Mouse (Mus musculus) hindbrain, embryonic 10.5 days (tissue): ENCODE results near the gene Cplx2. TPM values are rescaled to one million over a fixed set of nuclear protein-coding genes. Genes with fewer than 3 reads are reported as not detected.
A peak's percentile ranks its signal among the peaks of the same experiment; 100 is the strongest.

Experiments
- DNase-seq: peaks from one replicate; pipeline ENCODE4 v3.0.0-alpha.2; 2017; ENCODE audit warnings: low spot score
- H3K27ac ChIP-seq: fragments of 300-500 bp; sonication (generic); 2 replicates; pipeline ENCODE4 v1.5.1; 2016; ENCODE audit warnings: mild to moderate bottlenecking, moderate library complexity
- H3K27me3 ChIP-seq: fragments of 300-500 bp; sonication (generic); 2 replicates; pipeline ENCODE4 v1.6.1; 2016; ENCODE audit warnings: mild to moderate bottlenecking; ENCODE audit not compliant: poor library complexity, insufficient read depth, severe bottlenecking
- H3K36me3 ChIP-seq: fragments of 300-500 bp; sonication (generic); 2 replicates; pipeline ENCODE4 v1.6.1; 2016; ENCODE audit warnings: mild to moderate bottlenecking, moderate library complexity
- H3K4me1 ChIP-seq: fragments of 300-500 bp; sonication (generic); replicated peaks from 2 replicates; pipeline ENCODE4 v1.6.1; 2016; ENCODE audit warnings: mild to moderate bottlenecking
- H3K4me3 ChIP-seq: fragments of 300-500 bp; sonication (generic); 2 replicates; pipeline ENCODE4 v1.5.1; 2016; ENCODE audit warnings: mild to moderate bottlenecking, moderate library complexity
- H3K9me3 ChIP-seq: fragments of 300-500 bp; sonication (generic); 2 replicates; pipeline ENCODE4 v1.6.1; 2016; ENCODE audit warnings: mild to moderate bottlenecking, moderate library complexity
- WGBS: fragments of 180-500 bp; shearing (Covaris S2); methylation state at CpG from one replicate; pipeline ENCODE4 v1.1.7; 2016; 5-methylcytosine and 5-hydroxymethylcytosine counted together
- polyA plus RNA-seq: library from polyadenylated mRNA; unstranded; fragments of >200 nt; fragmentation: Nextera tagmentation; extraction: Ambion mirVana; gene quantifications from 2 replicates; pipeline ENCODE4 v1.2.1, GENCODE M21; 2016

The Cplx2 gene
- 6.7 and 10.2 TPM in 2 replicates for polyA plus RNA-seq

DNA sequence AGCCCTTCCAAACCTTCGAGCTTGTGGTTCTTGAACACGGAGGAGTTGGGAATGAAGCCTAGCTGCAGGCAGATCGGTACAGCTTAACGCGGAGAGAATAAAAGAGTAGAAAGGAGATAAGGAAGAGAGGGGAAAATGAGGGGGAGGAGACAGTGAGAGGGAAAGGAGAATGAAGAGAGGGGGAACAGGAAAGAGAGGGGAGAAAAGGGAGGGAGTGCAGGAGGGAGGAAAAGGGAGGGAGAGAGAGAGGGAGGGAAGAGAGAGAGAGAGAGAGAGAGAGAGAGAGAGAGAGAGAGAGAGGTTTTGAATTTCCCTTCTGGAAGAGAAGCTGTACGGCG, at the start of gene Cplx2:
Gene Cplx2 (plus strand): TSS at position 301 of the 338 bp plus-strand sequence.
- peaks cover 57% of the 10 kb centered on the region for H3K4me1 ChIP-seq
- H3K27ac ChIP-seq = peak within 1 kb of the TSS; percentile 80
- 4% methylated on average over 7 of the region's 7 CpGs for WGBS

DNA sequence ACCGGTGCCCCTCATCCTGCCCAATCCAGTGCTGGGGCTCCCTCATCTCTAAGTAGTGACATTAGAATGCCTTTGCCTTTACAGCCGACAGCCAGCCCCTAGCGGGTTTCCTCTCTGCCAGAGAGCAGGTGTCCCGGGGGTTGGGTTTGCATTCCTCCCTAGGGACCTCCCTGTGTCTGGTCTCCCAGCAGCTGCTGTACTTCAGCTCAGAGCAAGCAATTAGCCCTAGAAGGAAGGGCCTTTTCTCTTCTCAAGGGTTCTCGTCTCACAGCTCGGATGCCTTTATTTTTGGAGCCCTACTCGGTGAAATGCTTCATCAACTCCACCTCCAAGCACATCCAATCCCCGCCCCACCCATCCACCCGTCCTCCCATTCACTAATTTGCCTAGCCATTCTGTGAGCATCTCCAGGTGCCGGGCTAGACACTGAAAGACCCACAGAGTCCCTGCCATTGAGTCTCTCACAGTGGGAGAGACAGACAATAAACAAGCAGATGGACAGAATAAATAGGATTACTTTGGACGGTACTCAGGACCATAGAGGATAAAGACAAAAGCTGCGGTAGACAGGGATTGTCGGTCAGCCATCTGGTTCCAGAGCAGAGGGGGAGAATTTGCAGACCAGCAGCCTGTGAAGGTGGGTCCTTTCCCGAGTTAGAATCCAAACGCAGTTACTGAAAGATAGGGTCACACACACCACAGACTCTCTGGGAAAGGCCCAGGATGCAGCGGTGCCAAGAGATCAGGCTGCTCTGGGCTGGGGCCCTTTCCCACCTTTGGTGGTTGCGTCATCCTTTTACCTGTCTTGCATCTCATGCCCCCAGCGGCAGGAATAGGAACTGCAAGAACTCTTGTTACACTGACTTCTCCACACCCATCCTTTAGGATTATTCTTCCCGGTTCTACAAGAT, 48.5 kb upstream of the Cplx2 start:
- H3K27me3 ChIP-seq = no peaks in the 10 kb centered on the region
- WGBS = 29% methylated on average over 19 of the region's 19 CpGs
- DNase-seq = peak; percentile 55
- H3K27ac ChIP-seq = peak overlapping the region; percentile 72
- no peaks in the 10 kb centered on the region for H3K36me3 ChIP-seq
- H3K4me3 ChIP-seq = no peak overlapping the region
- H3K4me1 ChIP-seq = peaks cover 63% of the 10 kb centered on the region
- no peaks in the 10 kb centered on the region for H3K9me3 ChIP-seq

More for the DNA sequence above, at the start of gene Cplx2:
- H3K9me3 ChIP-seq = no peaks in the 10 kb centered on the region
- no peaks in the 10 kb centered on the region for H3K36me3 ChIP-seq
- no peak for DNase-seq
- peaks cover 71% of the 10 kb centered on the region for H3K27me3 ChIP-seq
- H3K4me3 ChIP-seq = peak within 1 kb of the TSS; percentile 57

DNA sequence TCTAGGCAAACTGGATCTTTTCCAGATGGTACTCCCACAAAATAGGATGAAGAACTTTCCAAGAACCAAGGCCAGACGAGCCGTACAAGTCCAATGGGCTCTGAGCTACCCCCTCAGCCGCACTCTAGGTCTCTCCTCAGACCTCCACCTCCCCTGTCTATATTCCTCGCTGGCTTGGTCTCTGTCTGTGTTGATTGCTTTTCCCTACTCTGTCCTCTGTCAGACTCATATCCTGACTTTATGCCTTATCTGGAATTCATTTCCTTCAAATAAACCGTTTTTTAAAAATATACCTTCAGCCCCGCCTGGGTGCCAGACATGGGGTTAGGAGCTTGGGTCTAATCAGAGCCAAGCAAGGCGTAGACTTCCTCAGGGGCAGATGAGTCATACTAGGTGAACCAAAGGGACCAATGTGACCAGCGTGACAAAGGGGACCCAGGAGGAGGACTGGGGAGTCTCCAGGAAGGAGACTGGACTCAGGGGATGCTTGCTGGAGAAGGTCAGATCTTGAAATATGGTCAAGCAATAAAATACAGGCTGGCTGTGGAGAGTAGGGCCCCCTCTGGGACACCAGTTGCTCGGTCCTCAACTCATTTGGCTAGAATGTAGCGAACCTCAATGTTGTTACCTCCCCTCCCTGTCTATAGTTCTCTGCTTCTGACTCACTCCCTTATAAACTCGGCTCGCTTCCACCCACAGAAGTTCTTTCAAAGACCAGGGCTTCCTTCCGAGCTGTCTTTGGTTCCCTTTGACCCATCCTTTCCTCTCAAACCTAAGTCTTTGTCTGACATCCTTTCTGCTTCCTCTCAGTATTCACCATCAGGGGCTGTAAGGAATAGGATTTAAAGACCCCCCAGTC, 47.6 kb upstream of the Cplx2 start:
- Histone ChIP-seq H3K27me3 (no peaks in the 10 kb centered on the region), H3K4me3 (no peak overlapping the region), H3K27ac (peak overlapping the region; percentile 72), H3K9me3 (no peaks in the 10 kb centered on the region), H3K4me1 (peaks cover 72% of the 10 kb centered on the region), H3K36me3 (no peaks in the 10 kb centered on the region)
- WGBS = 75% methylated on average over 13 of the region's 13 CpGs
- DNase-seq = no peak

DNA sequence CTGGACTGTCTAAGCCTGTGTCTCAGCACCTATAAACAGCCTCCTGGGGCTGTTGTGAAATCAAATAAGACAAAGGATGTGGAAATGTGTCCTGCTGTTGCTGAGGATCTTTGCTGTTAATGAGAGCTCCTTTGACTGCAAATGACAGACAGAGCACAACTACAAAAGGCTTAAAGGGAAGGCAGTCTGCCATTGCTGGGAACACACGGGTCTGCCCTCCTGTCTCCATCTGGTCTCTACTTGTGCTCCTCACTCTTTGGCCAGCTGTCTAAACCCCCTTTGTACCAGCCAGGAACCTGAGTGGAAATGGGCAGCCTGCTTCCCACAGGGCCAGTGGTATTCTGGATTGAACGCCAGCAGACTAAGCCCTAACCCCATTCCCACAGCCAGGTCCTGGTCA, 47.0 kb upstream of the Cplx2 start:
- H3K4me1 ChIP-seq = peaks cover 73% of the 10 kb centered on the region
- 56% methylated on average over 2 of the region's 2 CpGs for WGBS
- H3K36me3 ChIP-seq = no peaks in the 10 kb centered on the region
- H3K27ac ChIP-seq = peak overlapping the region; percentile 72
- H3K9me3 ChIP-seq = no peaks in the 10 kb centered on the region
- no peak overlapping the region for H3K4me3 ChIP-seq
- DNase-seq = no peak
- H3K27me3 ChIP-seq = no peaks in the 10 kb centered on the region

DNA sequence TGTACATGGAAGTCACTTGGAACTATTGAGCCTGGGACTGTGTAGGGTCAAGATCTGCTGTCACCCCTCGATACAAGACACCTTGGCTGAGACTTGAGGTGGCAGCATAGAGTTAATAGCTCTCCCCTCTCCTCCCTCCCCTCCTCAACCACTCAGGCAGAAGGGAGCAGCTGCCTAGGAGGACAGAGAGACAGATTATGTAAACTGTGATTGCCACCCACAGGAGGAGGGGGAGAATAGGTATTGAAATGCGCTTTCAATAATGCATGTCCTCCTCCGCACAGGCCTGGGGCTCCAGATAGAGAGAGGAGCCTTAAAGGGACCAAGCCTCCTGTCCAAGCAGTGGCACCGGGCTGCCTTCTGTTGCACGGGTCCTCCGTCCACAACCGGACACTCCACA, 45.3 kb upstream of the Cplx2 start:
- peak; percentile 33 for DNase-seq
- Histone ChIP-seq H3K4me1 (peaks cover 81% of the 10 kb centered on the region), H3K27me3 (no peaks in the 10 kb centered on the region), H3K9me3 (no peaks in the 10 kb centered on the region), H3K27ac (peak overlapping the region; percentile 72), H3K36me3 (no peaks in the 10 kb centered on the region), H3K4me3 (no peak overlapping the region)
- WGBS = 45% methylated on average over 7 of the region's 7 CpGs

DNA sequence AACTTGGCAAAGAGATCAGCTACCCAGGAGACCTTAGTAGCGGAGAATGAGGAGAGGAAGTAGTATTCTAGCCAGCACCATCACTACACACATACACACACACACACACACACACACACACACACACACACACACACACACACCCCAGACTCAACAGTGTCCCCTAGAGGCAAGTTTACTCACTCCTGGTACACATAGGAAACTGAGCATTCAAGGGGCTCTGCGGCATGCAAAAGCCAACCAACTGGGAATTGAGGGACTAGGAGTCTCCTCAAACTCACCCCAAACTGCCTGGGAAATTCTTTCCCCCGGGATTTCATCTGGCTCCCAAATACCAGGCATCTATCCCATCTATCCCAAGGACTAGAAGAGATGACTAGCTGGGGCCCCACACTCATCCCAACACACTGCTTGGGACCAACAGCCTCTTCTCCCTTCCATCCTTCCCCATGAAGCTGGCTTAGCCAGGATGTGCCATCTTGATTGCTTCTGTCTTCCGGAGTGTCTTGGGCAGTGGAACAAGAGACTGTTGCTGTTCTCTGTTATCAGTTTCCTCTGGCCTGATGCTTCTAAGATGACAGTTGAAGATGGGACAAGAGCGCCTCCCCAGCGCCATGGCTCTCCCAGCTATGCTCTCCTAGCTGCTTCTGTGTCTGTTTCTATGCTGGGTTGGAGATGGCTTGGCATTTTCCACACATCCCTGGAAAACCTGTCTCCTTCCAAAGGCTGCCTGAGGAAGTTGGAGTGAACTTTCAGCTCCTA, 44.3 kb upstream of the Cplx2 start:
- no peaks in the 10 kb centered on the region for H3K9me3 ChIP-seq
- H3K36me3 ChIP-seq = no peaks in the 10 kb centered on the region
- 90% methylated on average over 6 of the region's 6 CpGs for WGBS
- H3K27ac ChIP-seq = peak overlapping the region; percentile 72
- H3K4me3 ChIP-seq = no peak overlapping the region
- peaks cover 91% of the 10 kb centered on the region for H3K4me1 ChIP-seq
- H3K27me3 ChIP-seq = no peaks in the 10 kb centered on the region
- no peak for DNase-seq

DNA sequence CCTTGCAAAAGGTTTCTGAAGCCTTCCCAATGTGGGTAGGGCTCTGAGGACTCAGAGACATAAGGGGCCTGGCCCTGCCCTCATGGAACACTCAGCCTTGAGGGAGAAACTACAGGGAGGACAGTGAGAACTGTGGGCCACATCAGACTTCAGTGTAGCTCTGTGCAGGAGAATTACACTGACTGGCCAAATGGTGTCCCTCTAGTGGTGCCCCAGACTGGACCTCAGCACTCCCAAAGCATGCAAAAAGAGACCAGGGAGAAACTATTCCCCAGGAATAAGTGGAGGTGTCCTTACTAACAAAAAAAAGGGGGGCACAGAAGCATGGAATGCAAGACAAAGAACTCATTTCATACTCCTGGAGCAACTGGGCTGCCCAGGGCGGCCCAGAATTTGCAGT, 43.1 kb upstream of the Cplx2 start:
- WGBS = 58% methylated on average over 1 of the region's 1 CpGs
- DNase-seq = no peak
- Histone ChIP-seq H3K36me3 (no peaks in the 10 kb centered on the region), H3K27ac (peak overlapping the region; percentile 84), H3K27me3 (no peaks in the 10 kb centered on the region), H3K4me3 (no peak overlapping the region), H3K9me3 (no peaks in the 10 kb centered on the region), H3K4me1 (peaks cover 93% of the 10 kb centered on the region)

DNA sequence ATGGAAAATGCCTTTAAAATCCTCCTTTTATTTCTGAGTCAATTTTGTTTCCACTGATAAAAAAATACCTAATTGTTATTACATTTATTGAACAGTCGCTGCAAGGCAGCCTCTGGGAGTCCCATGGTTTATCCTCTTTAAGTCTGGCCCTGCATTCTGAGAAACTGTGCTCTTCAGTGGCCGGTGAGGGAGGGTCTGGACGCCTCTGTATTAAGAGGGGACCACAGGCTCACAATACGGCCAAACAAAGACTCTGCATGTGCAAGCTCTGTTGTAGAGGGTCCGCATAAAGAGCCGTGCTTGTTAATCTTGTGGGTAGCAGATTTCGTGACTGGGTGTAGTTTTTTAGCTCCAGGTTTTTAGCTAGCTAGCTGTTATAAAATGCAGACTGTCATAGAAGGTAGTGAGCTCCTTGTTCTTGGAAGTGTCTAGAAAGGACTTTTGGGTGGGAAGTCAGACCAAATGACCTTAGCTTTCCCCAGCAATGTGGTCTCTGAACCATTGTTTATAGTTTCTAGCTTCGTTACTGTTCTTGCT, 42.1 kb upstream of the Cplx2 start:
- H3K4me1 ChIP-seq = peaks cover 84% of the 10 kb centered on the region
- WGBS = 25% methylated on average over 8 of the region's 8 CpGs
- H3K4me3 ChIP-seq = no peak overlapping the region
- peak overlapping the region; percentile 84 for H3K27ac ChIP-seq
- H3K9me3 ChIP-seq = no peaks in the 10 kb centered on the region
- no peaks in the 10 kb centered on the region for H3K27me3 ChIP-seq
- H3K36me3 ChIP-seq = no peaks in the 10 kb centered on the region
- no peak for DNase-seq

DNA sequence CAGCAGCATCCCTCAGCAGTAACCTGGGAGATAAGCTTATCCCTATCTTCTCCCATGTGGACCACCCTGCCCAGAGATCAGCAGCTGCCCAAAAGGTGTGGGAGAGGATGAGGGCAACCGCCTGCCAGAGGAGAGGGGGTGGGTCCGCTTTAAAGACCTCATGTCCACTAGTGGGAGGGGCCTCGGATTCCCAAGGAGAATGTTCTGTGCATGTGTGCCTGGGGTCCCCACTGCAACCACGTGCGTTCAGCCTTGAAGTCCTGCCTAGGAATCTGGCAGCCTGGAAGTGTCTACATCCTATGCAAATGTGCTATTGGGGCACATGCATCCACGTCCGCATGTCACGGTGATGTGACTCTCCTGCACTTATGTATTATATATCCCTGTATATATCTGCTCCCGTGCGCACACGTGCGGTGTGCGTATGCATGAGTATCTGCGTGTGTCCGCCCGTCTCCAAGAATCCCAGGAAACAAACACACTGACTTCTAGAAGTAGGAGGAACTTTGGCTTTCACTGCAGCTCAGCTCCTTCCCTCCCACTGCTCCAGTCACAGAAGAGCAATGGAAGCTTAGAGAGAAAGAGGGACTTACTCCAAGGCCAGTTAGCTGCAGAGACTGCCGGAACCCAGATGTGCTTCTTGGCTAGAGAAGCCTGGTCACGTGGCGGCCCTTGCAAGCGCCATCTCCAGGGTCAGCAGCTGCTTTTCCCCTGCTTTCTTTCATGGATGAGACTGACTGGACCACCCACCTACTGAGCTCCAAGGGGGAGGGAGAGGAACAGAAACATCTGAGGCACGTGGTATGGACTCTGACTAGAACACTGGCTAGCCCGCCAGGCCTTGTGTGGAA, 39.1 kb upstream of the Cplx2 start:
- no peaks in the 10 kb centered on the region for H3K9me3 ChIP-seq
- H3K4me3 ChIP-seq = no peak overlapping the region
- H3K36me3 ChIP-seq = no peaks in the 10 kb centered on the region; the same call in 1 of the 2 replicates
- H3K27me3 ChIP-seq = no peaks in the 10 kb centered on the region
- H3K4me1 ChIP-seq = peaks cover 54% of the 10 kb centered on the region
- H3K27ac ChIP-seq = peak overlapping the region; percentile 70
- 59% methylated on average over 22 of the region's 22 CpGs for WGBS
- DNase-seq = peak; percentile 76

DNA sequence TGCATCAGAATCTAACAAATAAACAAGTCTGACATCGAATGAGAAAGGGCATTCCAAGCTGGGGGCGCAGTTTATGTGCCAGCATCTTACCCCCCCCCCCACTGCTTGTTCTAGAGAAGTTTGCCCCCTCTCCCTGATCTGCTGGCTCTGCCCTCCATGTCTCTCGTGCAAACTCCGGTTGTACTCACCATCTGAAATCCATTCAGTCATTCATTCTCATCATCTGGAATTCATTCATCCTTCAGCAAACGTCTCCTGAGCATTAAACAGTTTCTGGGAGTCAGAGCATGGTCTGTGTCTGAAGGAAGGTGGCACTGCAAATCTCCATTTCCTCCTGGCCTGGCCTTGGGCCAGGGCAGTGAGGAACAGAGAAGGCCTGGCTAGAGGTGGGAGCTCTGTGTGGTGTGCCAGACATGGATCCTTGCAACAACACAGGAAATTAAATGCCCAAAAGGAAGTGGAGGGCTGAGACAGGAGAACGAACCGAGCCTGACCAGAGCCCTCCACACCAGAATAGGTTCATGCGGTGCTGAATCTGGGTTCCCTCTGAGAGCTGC, 38.1 kb upstream of the Cplx2 start:
- Histone ChIP-seq H3K27me3 (no peaks in the 10 kb centered on the region), H3K4me3 (no peak overlapping the region), H3K27ac (0 out of 2 replicates have a peak overlapping the region, but pooled peaks have one; percentile 70), H3K9me3 (no peaks in the 10 kb centered on the region), H3K36me3 (no peaks in the 10 kb centered on the region; the same call in 1 of the 2 replicates), H3K4me1 (peaks cover 49% of the 10 kb centered on the region)
- whole genome bisulfite sequencing = 70% methylated on average over 8 of the region's 8 CpGs
- DNase-seq = no peak

DNA sequence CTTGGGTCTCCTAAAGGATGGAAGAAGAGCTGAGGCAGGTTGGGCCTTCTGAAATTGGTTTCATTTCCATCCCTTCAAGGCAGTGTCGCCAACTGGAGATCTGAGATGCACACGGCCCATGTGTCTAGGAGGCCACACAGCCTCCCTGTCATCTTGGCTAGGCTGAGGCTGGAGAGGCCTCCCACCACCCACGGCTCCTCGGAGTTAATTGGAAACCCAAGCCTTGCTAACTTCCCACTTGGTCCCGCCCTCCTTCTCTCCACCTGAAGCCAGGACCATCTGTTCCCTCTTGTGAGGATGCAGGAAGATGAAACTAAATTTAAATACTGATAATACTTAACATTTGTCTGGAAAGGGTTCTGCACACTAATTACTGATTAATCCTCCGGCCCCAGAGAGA, 34.1 kb upstream of the Cplx2 start:
- WGBS = 82% methylated on average over 6 of the region's 6 CpGs

More for the DNA sequence above, 34.1 kb upstream of the Cplx2 start:
- no peaks in the 10 kb centered on the region for H3K9me3 ChIP-seq
- no peak overlapping the region for H3K4me3 ChIP-seq
- no peaks in the 10 kb centered on the region; the same call in 1 of the 2 replicates for H3K36me3 ChIP-seq
- peaks cover 11% of the 10 kb centered on the region for H3K4me1 ChIP-seq
- H3K27ac ChIP-seq = 0 out of 2 replicates have a peak overlapping the region, but pooled peaks have one; percentile 17
- H3K27me3 ChIP-seq = no peaks in the 10 kb centered on the region
- DNase-seq = no peak
